Mouse (Mus musculus) liver, adult (tissue): ENCODE measurements at regions not wholly inside any gene's neighbourhood (a gene's known extent, or its start where the extent isn't known, plus 50 kb on each side); places are given as distances from the start of the nearest gene placed in this dataset.

ENCODE experiments used
- GATA4 ChIP-seq: IDR thresholded peaks from 2 replicates; pipeline ENCODE4 v1.6.1; 2014; ENCODE audit warnings: mild to moderate bottlenecking, low read length; ENCODE audit not compliant: insufficient replicate concordance

GRCm38 (mm10) chr7:129789461-129789860, 197.8 kb downstream of the Wdr11 start:
- TF ChIP-seq GATA4 = no peak

- peak; percentile 80 for TF ChIP-seq GATA4
Measured at GRCm38 (mm10) chr7:129790590-129791449, 199.2 kb downstream of the Wdr11 start.

GRCm38 (mm10) chr7:129791450-129791820, 199.8 kb downstream of the Wdr11 start:
- no peak for TF ChIP-seq GATA4

GRCm38 (mm10) chr7:129793733-129794132, 202.1 kb downstream of the Wdr11 start:
- no peak; the same call in 1 of the 2 replicates for TF ChIP-seq GATA4

- TF ChIP-seq GATA4 = no peak
Measured at GRCm38 (mm10) chr7:129794276-129794675, 202.6 kb downstream of the Wdr11 start.

GRCm38 (mm10) chr7:129798525-129798924, 206.9 kb downstream of the Wdr11 start:
- no peak for TF ChIP-seq GATA4

- TF ChIP-seq GATA4 = no peak
Measured at GRCm38 (mm10) chr7:129800461-129800867, 208.8 kb downstream of the Wdr11 start.

GRCm38 (mm10) chr7:129801431-129801847, 209.8 kb downstream of the Wdr11 start:
- TF ChIP-seq GATA4 = no peak

GRCm38 (mm10) chr7:129802168-129802567, 210.5 kb downstream of the Wdr11 start:
- TF ChIP-seq GATA4 = no peak

GRCm38 (mm10) chr7:129805340-129805739, 213.7 kb downstream of the Wdr11 start:
- TF ChIP-seq GATA4 = no peak

- TF ChIP-seq GATA4 = no peak
Measured at GRCm38 (mm10) chr7:129810141-129810540, 218.5 kb downstream of the Wdr11 start.

GRCm38 (mm10) chr7:129810565-129810964, 218.9 kb downstream of the Wdr11 start:
- no peak for TF ChIP-seq GATA4

- no peak for TF ChIP-seq GATA4
Measured at GRCm38 (mm10) chr7:129814149-129814860, 222.6 kb downstream of the Wdr11 start.

- TF ChIP-seq GATA4 = no peak
Measured at GRCm38 (mm10) chr7:129818833-129819232, 227.2 kb downstream of the Wdr11 start.

GRCm38 (mm10) chr7:129819651-129820050, 228.0 kb downstream of the Wdr11 start:
- TF ChIP-seq GATA4 = no peak

- TF ChIP-seq GATA4 = no peak
Measured at GRCm38 (mm10) chr7:129828970-129829369, 237.3 kb downstream of the Wdr11 start.
